8 mouse cellular contexts compared by ENCODE assay signal in genomic region chr7:107370232-107371125, GRCm38 (mm10). TPM values are rescaled to one million over a fixed set of nuclear protein-coding genes. Genes with fewer than 3 reads are reported as not detected.
DNase-seq lines count a peak whose midpoint lies in the region; ATAC-seq and TF ChIP-seq lines count a peak whose summit lies in the region.

Gene Syt9 (plus strand): TSS chr7:107370728.

- TF ChIP-seq CTCF in small intestine, adult 2 months (IDR thresholded peaks at IDR 0.05; ENCODE audit: extremely low read depth, insufficient read length, insufficient replicate concordance, low read depth, low read length) = no peak

- H3K27ac ChIP-seq in intestine, embryonic 14.5 days (ENCODE audit: low read depth) = no peak within 1 kb of the TSS
- H3K27ac ChIP-seq in midbrain, embryonic 10.5 days (replicated peaks) = peak within 1 kb of the TSS; percentile 84
- no peak within 1 kb of the TSS for H3K27ac ChIP-seq in small intestine, adult 2 months (ENCODE audit: insufficient read depth, low read depth, low read length)

- peak within 1 kb of the TSS; percentile 41 for H3K4me3 ChIP-seq in intestine, embryonic 14.5 days (ENCODE audit: low read depth, low read length)
- H3K4me3 ChIP-seq in midbrain, embryonic 10.5 days = peak within 1 kb of the TSS; percentile 77
- H3K4me3 ChIP-seq in small intestine, adult 2 months (ENCODE audit: low read depth, low read length) = peak within 1 kb of the TSS; percentile 70

- H3K9ac ChIP-seq in intestine, embryonic 14.5 days (ENCODE audit: low read length) = peak within 1 kb of the TSS; percentile 54

- H3K4me2 ChIP-seq in intestine, embryonic 14.5 days (ENCODE audit: low read length) = peak within 1 kb of the TSS; percentile 83

- H3K9me3 ChIP-seq in intestine, embryonic 14.5 days (ENCODE audit: control insufficient read depth, low read length) = no peaks in the 10 kb centered on the region
- no peaks in the 10 kb centered on the region for H3K9me3 ChIP-seq in midbrain, embryonic 10.5 days (replicated peaks)

- peak; percentile 74 for DNase-seq in adrenal gland, adult 2 months
- DNase-seq in cerebellum, adult 9-11 months = peak; percentile 81
- DNase-seq in frontal cortex, adult 2 months (ENCODE audit: extremely low spot score in 1 of 2, low spot score in 1 of 2) = peak in 1 of 2 experiments; percentile 36
- peak; percentile 76 for DNase-seq in intestine, embryonic 14.5 days (ENCODE audit: low spot score)
- peak; percentile 32 to 65 for DNase-seq in left cerebral cortex, postnatal 25 days (ENCODE audit: low spot score in 2 of 2)
- DNase-seq in midbrain, embryonic 10.5 days (ENCODE audit: low spot score) = peak; percentile 56
- no peak for DNase-seq in spleen, postnatal 14 days (ENCODE audit: low spot score in 2 of 2)

- H3K36me3 ChIP-seq in intestine, embryonic 14.5 days (ENCODE audit: control insufficient read depth, insufficient read depth, low read length) = no peaks in the 10 kb centered on the region
- H3K36me3 ChIP-seq in midbrain, embryonic 10.5 days = no peaks in the 10 kb centered on the region
- no peaks in the 10 kb centered on the region for H3K36me3 ChIP-seq in small intestine, adult 2 months (ENCODE audit: control insufficient read depth, insufficient read depth, low read length)

- H3K4me1 ChIP-seq in intestine, embryonic 14.5 days (replicated peaks; ENCODE audit: control insufficient read depth, insufficient read depth, low read length) = peaks cover 3% of the 10 kb centered on the region; the same call in 1 of the 2 replicates
- peaks cover 12% of the 10 kb centered on the region for H3K4me1 ChIP-seq in midbrain, embryonic 10.5 days
- peaks cover 6% of the 10 kb centered on the region for H3K4me1 ChIP-seq in small intestine, adult 2 months (ENCODE audit: control insufficient read depth, insufficient read depth, insufficient read length, low read length)

- ATAC-seq in intestine, embryonic 14.5 days (replicated peaks; ENCODE audit: low FRiP score, low TSS enrichment, low read depth) = peak; percentile 92

- peaks cover 35% of the 10 kb centered on the region for H3K27me3 ChIP-seq in intestine, embryonic 14.5 days (replicated peaks; ENCODE audit: control insufficient read depth, insufficient read depth, low read length)
- peaks cover 67% of the 10 kb centered on the region for H3K27me3 ChIP-seq in midbrain, embryonic 10.5 days (ENCODE audit: low read depth, poor library complexity, severe bottlenecking)
- H3K27me3 ChIP-seq in small intestine, adult 2 months (ENCODE audit: control insufficient read depth, insufficient read depth, low read length) = peaks cover 17% of the 10 kb centered on the region

- TF ChIP-seq POLR2A in small intestine, adult 2 months (IDR thresholded peaks at IDR 0.05; ENCODE audit: low read depth, low read length) = no peak

- under 1% methylated on average over 66 of the region's 102 CpGs for WGBS in intestine, embryonic 14.5 days
- under 1% methylated on average over 93 of the region's 102 CpGs for WGBS in midbrain, embryonic 10.5 days
- 2% methylated on average over 96 of the region's 102 CpGs for WGBS in small intestine, adult 2 months

- intact Hi-C loops in left cerebral cortex, postnatal 25 days (cut with DNase I) = loop anchor here (5.0 kb wide), 1 partner anchor 157 kb away; no protein-coding TSS in a partner anchor

RNA-seq across cellular contexts. Expression of gene Syt9, which starts in this region (rescaled TPM):
- 1 to 10 TPM; 2.1 to 3.6 TPM for total RNA-seq in adrenal gland, adult 2 months (2021)
- polyA plus RNA-seq in adrenal gland, adult 2 months (2012; rRNA removed) = 1.9 and 2.7 TPM in 2 replicates
- 10.3 and 14.6 TPM in 2 replicates for polyA plus RNA-seq in frontal cortex, adult 2 months (2012; rRNA removed)
- polyA plus RNA-seq in intestine, embryonic 14.5 days (2014; fragmentation: Nextera tagmentation; extraction: Ambion mirVana) = 6.1 and 6.9 TPM in 2 replicates
- total RNA-seq in left cerebral cortex, postnatal 25 days (2021) = 10 to 100 TPM in 1 of 2 experiments, 1 to 10 TPM in 1; 9.1 to 10.4 TPM
- polyA plus RNA-seq in midbrain, embryonic 10.5 days (2016; fragmentation: Nextera tagmentation; extraction: Ambion mirVana) = 2.8 and 3.0 TPM in 2 replicates
- 0.28 and 0.41 TPM in 2 replicates for polyA plus RNA-seq in small intestine, adult 2 months (2012; rRNA removed)

Comparison
In these comparisons a context has a peak if more than half of its experiments do, and no peak if none do; other contexts are left out.
1. DNase-seq: peak in adrenal gland, adult 2 months (single experiment), cerebellum, adult 9-11 months (single experiment), intestine, embryonic 14.5 days (single experiment), left cerebral cortex, postnatal 25 days (2 of 2) and midbrain, embryonic 10.5 days (single experiment); none in spleen, postnatal 14 days (0 of 2).
2. Peak in every context shown above with its lines, with median percentiles within 50 percentile points of each other: H3K4me3 ChIP-seq.